Mouse (Mus musculus): ENCODE data around the gene Podn. TPM values are rescaled to one million over a fixed set of nuclear protein-coding genes. Genes with fewer than 3 reads are reported as not detected.
"Not testable (repeated sequence)": the region's sequence is repeated elsewhere in the genome, so short reads cannot be mapped to it uniquely, and the experiment has no call there.

Gene Podn
- polyA plus RNA-seq, 1 experiment from 2014 or later = 6.5 TPM

GRCm38 (mm10) chr4:108082401-108082806 is 13.8 kb downstream of the Podn start:
- Histone ChIP-seq H3K9ac (ENCODE audit: low read depth, low read length) (no peak overlapping the region), H3K36me3 (ENCODE audit: control insufficient read depth, insufficient read depth) (no peaks in the 10 kb centered on the region), H3K9me3 (ENCODE audit: control insufficient read depth) (no peaks in the 10 kb centered on the region), H3K4me1 (replicated peaks; ENCODE audit: control insufficient read depth, insufficient read depth, low read length) (no peaks in the 10 kb centered on the region), H3K4me2 (replicated peaks; ENCODE audit: low read depth) (no peak overlapping the region), H3K27ac (ENCODE audit: low read depth, low read length) (no peak overlapping the region), H3K27me3 (replicated peaks; ENCODE audit: control insufficient read depth, insufficient read depth, low read length) (no peaks in the 10 kb centered on the region), H3K4me3 (ENCODE audit: low read depth, low read length) (no peak overlapping the region)
- no peak for TF ChIP-seq CTCF (IDR thresholded peaks at IDR 0.05; ENCODE audit: low read depth)
- 89% methylated on average over 2 of the region's 2 CpGs for WGBS
- no peak for ATAC-seq

DNA sequence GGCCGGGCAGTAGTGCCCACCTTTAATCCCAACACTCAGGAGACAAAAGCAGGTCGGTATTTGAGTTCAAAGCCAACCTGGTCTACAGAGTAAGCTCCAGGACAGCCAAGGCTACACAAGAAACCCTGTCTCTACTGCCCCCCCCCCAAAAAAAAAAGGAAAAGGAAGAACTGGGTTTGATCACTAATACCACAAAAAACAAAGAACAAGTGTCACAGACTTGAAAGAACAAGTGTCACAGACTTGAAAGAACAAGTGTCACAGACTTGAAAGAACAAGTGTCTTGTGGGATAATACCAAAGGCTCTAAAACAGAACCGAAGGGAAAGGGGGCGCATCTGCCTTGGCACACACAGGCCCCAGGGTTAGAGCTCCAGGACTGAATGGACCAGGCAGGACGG is 15.4 kb downstream of the Podn start:
- no peak overlapping the region for H3K9ac ChIP-seq (ENCODE audit: low read depth, low read length)
- H3K27me3 ChIP-seq (replicated peaks; ENCODE audit: control insufficient read depth, insufficient read depth, low read length) = no peaks in the 10 kb centered on the region
- H3K4me3 ChIP-seq (ENCODE audit: low read depth, low read length) = no peak overlapping the region
- H3K4me1 ChIP-seq (replicated peaks; ENCODE audit: control insufficient read depth, insufficient read depth, low read length) = no peaks in the 10 kb centered on the region
- H3K4me2 ChIP-seq (replicated peaks; ENCODE audit: low read depth) = no peak overlapping the region
- WGBS = 88% methylated on average over 5 of the region's 5 CpGs
- no peak for ATAC-seq
- no peak for TF ChIP-seq CTCF (IDR thresholded peaks at IDR 0.05; ENCODE audit: low read depth)
- no peaks in the 10 kb centered on the region for H3K36me3 ChIP-seq (ENCODE audit: control insufficient read depth, insufficient read depth)
- H3K27ac ChIP-seq (ENCODE audit: low read depth, low read length) = no peak overlapping the region
- H3K9me3 ChIP-seq (ENCODE audit: control insufficient read depth) = no peaks in the 10 kb centered on the region

GRCm38 (mm10) chr4:108079762-108080161 is 16.5 kb downstream of the Podn start:
- Histone ChIP-seq H3K27ac (ENCODE audit: low read depth, low read length) (no peak overlapping the region), H3K4me1 (replicated peaks; ENCODE audit: control insufficient read depth, insufficient read depth, low read length) (no peaks in the 10 kb centered on the region), H3K4me3 (ENCODE audit: low read depth, low read length) (no peak overlapping the region), H3K9ac (ENCODE audit: low read depth, low read length) (no peak overlapping the region), H3K27me3 (replicated peaks; ENCODE audit: control insufficient read depth, insufficient read depth, low read length) (no peaks in the 10 kb centered on the region), H3K9me3 (ENCODE audit: control insufficient read depth) (no peaks in the 10 kb centered on the region), H3K4me2 (replicated peaks; ENCODE audit: low read depth) (no peak overlapping the region), H3K36me3 (ENCODE audit: control insufficient read depth, insufficient read depth) (no peaks in the 10 kb centered on the region)
- ATAC-seq = no peak
- 66% methylated on average over 2 of the region's 2 CpGs for WGBS
- no peak for TF ChIP-seq CTCF (IDR thresholded peaks at IDR 0.05; ENCODE audit: low read depth)

DNA sequence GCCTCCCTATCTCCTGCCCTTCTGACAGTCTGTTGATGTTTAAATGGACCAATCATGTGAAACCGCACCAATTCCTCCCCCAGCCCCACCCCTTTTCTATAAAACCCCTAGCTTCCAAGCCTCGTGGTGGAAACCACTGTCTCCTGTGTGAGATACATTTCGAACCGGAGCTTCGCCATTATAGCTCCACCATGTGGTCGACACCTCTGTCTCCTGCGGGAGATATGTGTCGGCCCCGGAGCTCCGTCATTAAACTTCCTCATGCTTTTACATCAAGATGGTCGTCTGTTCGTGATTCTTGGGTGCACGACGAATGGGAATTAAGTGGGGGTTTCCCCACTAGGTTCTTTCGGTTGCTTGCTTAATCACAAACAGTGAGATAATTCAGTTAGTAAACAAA is 17.1 kb downstream of the Podn start:
- 87% methylated on average over 15 of the region's 15 CpGs for WGBS
- not testable (repeated sequence) for H3K27me3 ChIP-seq (replicated peaks; ENCODE audit: control insufficient read depth, insufficient read depth, low read length); H3K36me3 ChIP-seq (ENCODE audit: control insufficient read depth, insufficient read depth); H3K9me3 ChIP-seq (ENCODE audit: control insufficient read depth); H3K4me3 ChIP-seq (ENCODE audit: low read depth, low read length); ATAC-seq; H3K4me1 ChIP-seq (replicated peaks; ENCODE audit: control insufficient read depth, insufficient read depth, low read length); H3K9ac ChIP-seq (ENCODE audit: low read depth, low read length); H3K27ac ChIP-seq (ENCODE audit: low read depth, low read length); H3K4me2 ChIP-seq (replicated peaks; ENCODE audit: low read depth)
- peak; percentile 22 for TF ChIP-seq CTCF (IDR thresholded peaks at IDR 0.05; ENCODE audit: low read depth)

GRCm38 (mm10) chr4:108077224-108077955 is 18.9 kb downstream of the Podn start:
- ATAC-seq = no peak
- H3K4me1 ChIP-seq (replicated peaks; ENCODE audit: control insufficient read depth, insufficient read depth, low read length) = no peaks in the 10 kb centered on the region
- no peak overlapping the region for H3K27ac ChIP-seq (ENCODE audit: low read depth, low read length)
- TF ChIP-seq CTCF (IDR thresholded peaks at IDR 0.05; ENCODE audit: low read depth) = no peak
- no peaks in the 10 kb centered on the region for H3K36me3 ChIP-seq (ENCODE audit: control insufficient read depth, insufficient read depth)
- no peaks in the 10 kb centered on the region for H3K27me3 ChIP-seq (replicated peaks; ENCODE audit: control insufficient read depth, insufficient read depth, low read length)
- H3K9me3 ChIP-seq (ENCODE audit: control insufficient read depth) = no peaks in the 10 kb centered on the region
- H3K4me2 ChIP-seq (replicated peaks; ENCODE audit: low read depth) = no peak overlapping the region
- WGBS = 67% methylated on average over 3 of the region's 3 CpGs
- no peak overlapping the region for H3K4me3 ChIP-seq (ENCODE audit: low read depth, low read length)
- no peak overlapping the region for H3K9ac ChIP-seq (ENCODE audit: low read depth, low read length)

DNA sequence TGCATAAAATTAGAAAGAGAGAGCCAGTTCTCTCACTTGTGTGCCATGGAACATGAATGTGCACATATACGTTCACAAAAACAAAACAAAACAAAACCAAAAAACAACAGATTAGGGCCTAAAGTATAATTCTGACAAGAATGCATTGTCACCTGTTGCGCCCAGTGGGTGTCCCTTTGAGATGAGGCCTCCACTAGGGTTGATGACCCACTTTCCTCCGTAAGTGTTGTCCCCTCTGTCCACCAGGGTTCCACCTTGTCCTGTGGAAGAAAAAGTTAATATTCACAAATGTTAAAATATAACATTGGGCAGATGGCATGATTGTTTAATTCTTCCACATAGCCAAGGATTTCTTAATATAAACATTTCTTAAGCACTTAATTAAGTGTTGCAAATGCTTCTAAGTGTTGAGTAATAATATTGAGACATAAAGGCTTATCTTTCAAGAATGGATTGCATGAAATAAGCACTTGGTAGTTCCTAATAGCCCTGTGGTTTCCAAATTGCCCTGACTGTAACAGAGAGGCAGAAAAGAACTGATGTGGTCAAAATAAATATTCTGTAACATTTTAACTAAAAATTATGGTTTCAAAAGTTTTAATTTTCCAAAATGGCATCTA is 21.9 kb downstream of the Podn start:
- H3K9ac ChIP-seq (ENCODE audit: low read depth, low read length) = no peak overlapping the region
- no peak for TF ChIP-seq CTCF (IDR thresholded peaks at IDR 0.05; ENCODE audit: low read depth)
- no peak overlapping the region for H3K4me2 ChIP-seq (replicated peaks; ENCODE audit: low read depth)
- no peaks in the 10 kb centered on the region for H3K9me3 ChIP-seq (ENCODE audit: control insufficient read depth)
- H3K4me3 ChIP-seq (ENCODE audit: low read depth, low read length) = no peak overlapping the region
- no peaks in the 10 kb centered on the region for H3K27me3 ChIP-seq (replicated peaks; ENCODE audit: control insufficient read depth, insufficient read depth, low read length)
- H3K27ac ChIP-seq (ENCODE audit: low read depth, low read length) = no peak overlapping the region
- H3K4me1 ChIP-seq (replicated peaks; ENCODE audit: control insufficient read depth, insufficient read depth, low read length) = no peaks in the 10 kb centered on the region
- no peak for ATAC-seq
- no peaks in the 10 kb centered on the region for H3K36me3 ChIP-seq (ENCODE audit: control insufficient read depth, insufficient read depth)
- WGBS = 68% methylated on average over 3 of the region's 3 CpGs

Data from intestine, postnatal 0 days (tissue).